Mouse (Mus musculus): ENCODE measurements around the gene Tmem243. TPM values are rescaled to one million over a fixed set of nuclear protein-coding genes. Genes with fewer than 3 reads are reported as not detected.
"Not testable (repeated sequence)": the region's sequence is repeated elsewhere in the genome, so short reads cannot be mapped to it uniquely, and the experiment has no call there.

The Tmem243 gene
- polyA plus RNA-seq, 1 experiment from 2014 or later: 17.3 TPM

DNA sequence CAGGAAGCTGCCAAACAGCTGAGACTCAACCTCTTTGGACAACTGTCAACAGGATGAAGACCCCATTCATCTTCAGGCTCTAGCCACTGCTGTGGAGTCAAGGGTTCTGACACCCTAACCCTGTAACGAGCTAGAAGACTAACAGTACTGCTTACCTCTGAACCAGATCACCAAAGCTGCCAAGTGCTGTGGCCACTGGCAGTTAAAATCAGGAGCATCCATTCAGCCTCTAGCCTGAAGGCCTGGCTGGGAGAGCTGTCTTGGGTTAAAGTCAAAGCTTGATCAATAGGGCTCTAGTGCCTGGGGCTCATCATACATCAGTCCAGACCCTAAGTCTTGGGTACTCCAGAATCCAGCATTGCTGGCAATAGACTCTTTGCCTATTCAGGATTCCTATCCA lies 56.9 kb downstream of the Tmem243 start:
- Histone ChIP-seq H3K36me3 (0 out of 2 replicates have a peak, but pooled peaks cover 9% of the 10 kb centered on the region), H3K9ac (no peak overlapping the region), H3K4me1 (peaks cover 9% of the 10 kb centered on the region), H3K4me3 (no peak overlapping the region), H3K9me3 (no peaks in the 10 kb centered on the region), H3K4me2 (no peak overlapping the region), H3K27me3 (no peaks in the 10 kb centered on the region), H3K27ac (no peak overlapping the region)
- no peak for ATAC-seq (ENCODE audit: insufficient number of reproducible peaks, insufficient read depth, low FRiP score, low TSS enrichment, low read depth)
- WGBS: 93% methylated on average over 1 of the region's 1 CpGs

DNA sequence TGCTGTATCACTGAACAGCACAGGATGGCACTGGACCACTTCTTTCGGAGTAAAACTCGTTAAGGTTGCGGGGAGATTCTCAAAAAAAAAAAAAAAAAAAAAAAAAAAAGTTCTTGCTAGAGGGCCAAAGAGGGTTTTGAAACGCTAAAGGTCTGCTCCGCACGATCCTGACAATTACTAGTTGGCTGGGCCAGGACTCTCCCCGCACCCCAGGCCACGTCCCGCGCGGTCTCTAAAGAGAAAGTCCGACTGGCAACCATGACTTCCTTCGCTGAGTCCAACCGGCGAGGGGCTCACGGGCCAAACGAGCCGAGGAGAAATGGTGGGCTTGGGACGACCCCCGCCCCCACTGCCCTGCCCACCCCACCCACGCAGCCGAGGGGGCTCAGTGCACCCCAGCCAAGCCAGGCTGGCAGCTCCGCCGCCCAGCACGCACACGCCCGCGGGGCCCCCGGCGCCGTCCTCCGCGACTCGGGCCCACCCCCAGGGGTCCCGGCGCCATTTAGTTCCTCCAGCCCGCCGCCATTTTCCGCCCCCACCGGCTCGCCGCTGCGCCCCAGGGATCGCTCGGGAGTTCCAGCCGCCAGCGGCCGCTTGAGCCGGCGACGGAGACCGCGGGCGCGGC lies 60.5 kb downstream of the Tmem243 start:
- ATAC-seq (ENCODE audit: insufficient number of reproducible peaks, insufficient read depth, low FRiP score, low TSS enrichment, low read depth): peak; percentile 70
- Histone ChIP-seq H3K4me3 (peak overlapping the region; percentile 89), H3K36me3 (0 out of 2 replicates have a peak, but pooled peaks cover 9% of the 10 kb centered on the region), H3K27ac (peak overlapping the region; percentile 100), H3K9me3 (no peaks in the 10 kb centered on the region), H3K4me1 (peaks cover 13% of the 10 kb centered on the region), H3K9ac (peak overlapping the region; percentile 97), H3K4me2 (peak overlapping the region; percentile 60), H3K27me3 (no peaks in the 10 kb centered on the region)
- WGBS: 1% methylated on average over 54 of the region's 55 CpGs

DNA sequence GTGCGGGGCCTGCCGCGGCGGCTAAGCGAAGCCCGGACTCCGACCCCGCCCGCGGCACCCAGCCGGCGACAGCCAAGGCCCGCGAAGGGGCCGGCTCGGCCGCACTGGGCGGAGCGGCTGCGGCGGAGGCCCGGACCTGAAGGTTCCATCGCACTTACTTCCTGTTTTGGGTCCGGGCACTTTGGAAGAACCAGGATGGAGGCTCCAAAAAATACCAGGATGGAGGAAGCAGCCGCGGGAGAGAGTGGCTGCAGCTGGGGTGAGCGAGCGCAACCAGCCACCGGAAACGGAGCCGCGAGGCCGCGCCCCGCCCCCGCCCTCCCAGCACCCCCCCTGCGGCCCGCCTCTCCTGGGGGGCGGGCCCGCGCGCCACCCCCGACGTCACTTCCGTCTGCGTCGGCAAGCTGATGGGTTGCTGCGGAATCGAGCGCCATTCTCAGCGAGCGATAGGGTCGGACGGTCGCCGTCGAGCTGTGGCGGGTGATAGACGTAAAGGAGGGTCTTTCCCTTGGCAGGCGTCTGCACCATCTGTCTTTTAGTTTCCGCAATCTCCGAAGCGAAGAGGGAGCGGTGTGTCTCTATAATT lies 61.1 kb downstream of the Tmem243 start, which contains the start of gene Dmtf1:
Dmtf1 (minus strand) TSS at position 321 of the 586 bp plus-strand sequence.
- Histone ChIP-seq H3K27ac (peak within 1 kb of the TSS; percentile 100), H3K36me3 (0 out of 2 replicates have a peak, but pooled peaks cover 9% of the 10 kb centered on the region), H3K9ac (peak within 1 kb of the TSS; percentile 97), H3K4me1 (peaks cover 13% of the 10 kb centered on the region), H3K4me3 (peak within 1 kb of the TSS; percentile 89), H3K4me2 (peak within 1 kb of the TSS; percentile 69), H3K27me3 (no peaks in the 10 kb centered on the region), H3K9me3 (no peaks in the 10 kb centered on the region)
- peak; percentile 94 for ATAC-seq (ENCODE audit: insufficient number of reproducible peaks, insufficient read depth, low FRiP score, low TSS enrichment, low read depth)
- under 1% methylated on average over 62 of the region's 64 CpGs for WGBS

DNA sequence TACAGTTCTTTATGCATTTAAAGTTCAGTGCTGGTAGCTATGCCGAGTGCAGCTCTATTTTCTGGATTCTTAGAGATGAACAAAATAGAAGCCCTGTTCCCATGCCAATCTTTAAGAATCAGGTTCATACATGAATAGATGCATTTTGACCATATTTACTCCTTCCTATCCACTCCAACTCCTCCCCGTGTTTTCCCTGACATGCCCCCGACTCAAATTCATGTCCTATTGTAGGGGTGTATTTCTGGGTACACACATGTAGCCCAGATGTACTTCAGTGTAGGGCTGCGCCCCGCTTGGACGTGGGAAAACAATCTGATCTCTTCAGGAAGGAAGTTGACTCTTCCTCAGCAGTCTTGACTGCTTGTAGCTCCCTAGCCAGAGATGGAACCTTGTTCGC lies 61.6 kb downstream of the Tmem243 start:
- Histone ChIP-seq H3K27me3 (no peaks in the 10 kb centered on the region), H3K9me3 (no peaks in the 10 kb centered on the region), H3K4me1 (peaks cover 13% of the 10 kb centered on the region), H3K36me3 (0 out of 2 replicates have a peak, but pooled peaks cover 8% of the 10 kb centered on the region), H3K9ac (peak overlapping the region; percentile 81), H3K27ac (peak overlapping the region; percentile 100), H3K4me3 (peak overlapping the region; percentile 89), H3K4me2 (peak overlapping the region; percentile 69)
- ATAC-seq (ENCODE audit: insufficient number of reproducible peaks, insufficient read depth, low FRiP score, low TSS enrichment, low read depth): 0 out of 2 replicates have a peak, but pooled peaks have one; percentile 27
- 8% methylated on average over 7 of the region's 7 CpGs for WGBS

DNA sequence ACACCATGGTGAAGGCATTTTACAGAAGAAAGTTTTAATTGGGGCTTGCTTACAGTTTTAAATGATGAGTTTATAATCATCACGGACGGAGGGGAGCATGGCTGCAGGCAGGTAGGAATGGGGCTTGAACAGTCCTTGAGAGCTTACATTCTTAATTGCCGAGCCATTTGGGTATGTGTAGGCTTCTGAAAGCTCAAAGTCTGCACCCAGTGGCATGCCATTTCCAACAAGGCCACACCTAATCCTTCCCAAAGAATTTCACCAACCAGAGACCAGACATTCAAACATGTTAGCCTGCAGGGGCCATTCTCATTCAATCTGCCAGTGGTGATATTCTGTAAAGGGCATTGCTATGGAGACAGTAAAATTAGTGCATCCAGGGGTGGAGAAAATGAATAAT lies 62.9 kb downstream of the Tmem243 start:
- Histone ChIP-seq H3K9ac (no peak overlapping the region), H3K4me2 (no peak overlapping the region), H3K4me1 (peaks cover 13% of the 10 kb centered on the region), H3K27ac (no peak overlapping the region), H3K4me3 (no peak overlapping the region), H3K9me3 (no peaks in the 10 kb centered on the region), H3K36me3 (0 out of 2 replicates have a peak, but pooled peaks cover 3% of the 10 kb centered on the region), H3K27me3 (no peaks in the 10 kb centered on the region)
- WGBS: 88% methylated on average over 3 of the region's 3 CpGs
- no peak for ATAC-seq (ENCODE audit: insufficient number of reproducible peaks, insufficient read depth, low FRiP score, low TSS enrichment, low read depth)

DNA sequence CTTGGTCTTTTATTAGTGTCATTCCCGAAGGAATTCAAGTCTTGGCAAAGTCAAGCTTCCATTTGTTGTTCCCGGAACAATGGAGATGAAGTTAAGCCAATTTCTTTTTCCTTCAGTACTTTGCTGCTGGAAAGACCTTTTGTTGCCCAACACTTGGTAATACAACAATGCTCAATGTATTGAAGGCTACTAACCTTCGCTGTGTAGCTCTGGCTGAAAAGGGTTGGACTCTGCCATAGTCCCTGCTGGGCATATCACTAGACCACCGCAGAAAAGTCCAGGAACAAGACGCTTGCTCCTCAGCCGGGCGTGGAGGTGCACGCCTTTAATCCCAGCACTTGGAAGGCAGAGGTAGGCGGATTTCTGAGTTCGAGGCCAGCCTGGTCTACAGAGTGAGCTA lies 64.7 kb downstream of the Tmem243 start:
- H3K27ac ChIP-seq: not testable (repeated sequence)

DNA sequence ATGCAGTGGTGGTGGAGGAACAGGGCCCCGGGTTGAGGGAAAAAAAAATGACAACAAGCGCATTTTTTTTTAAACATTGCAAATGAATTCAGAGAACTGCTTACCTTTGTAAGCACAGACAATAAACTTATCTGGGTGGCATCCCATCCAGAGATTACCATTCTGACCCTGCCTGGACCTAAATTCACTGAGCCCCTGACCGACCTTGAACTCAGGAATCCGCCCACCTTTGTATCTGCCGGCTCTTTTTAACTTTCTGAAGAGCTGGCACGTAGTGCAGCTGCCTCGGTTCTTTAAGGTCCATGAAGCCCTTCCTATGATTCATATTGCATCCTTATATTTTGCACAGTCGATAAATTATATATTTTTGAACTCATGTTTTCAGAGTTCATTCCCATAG lies 65.9 kb downstream of the Tmem243 start:
- H3K9me3 ChIP-seq: no peaks in the 10 kb centered on the region
- no peak for ATAC-seq (ENCODE audit: insufficient number of reproducible peaks, insufficient read depth, low FRiP score, low TSS enrichment, low read depth)
- H3K4me1 ChIP-seq: peaks cover 7% of the 10 kb centered on the region; the same call in 1 of the 2 replicates
- no peaks in the 10 kb centered on the region for H3K27me3 ChIP-seq
- 78% methylated on average over 8 of the region's 8 CpGs for WGBS
- no peaks in the 10 kb centered on the region for H3K36me3 ChIP-seq
- no peak overlapping the region for H3K27ac ChIP-seq
- no peak overlapping the region for H3K9ac ChIP-seq
- no peak overlapping the region for H3K4me2 ChIP-seq
- H3K4me3 ChIP-seq: no peak overlapping the region

More for the DNA sequence above, 64.7 kb downstream of the Tmem243 start:
- not testable (repeated sequence) for H3K36me3 ChIP-seq; H3K9ac ChIP-seq; H3K4me3 ChIP-seq; H3K4me1 ChIP-seq; H3K9me3 ChIP-seq; H3K4me2 ChIP-seq; ATAC-seq (ENCODE audit: insufficient number of reproducible peaks, insufficient read depth, low FRiP score, low TSS enrichment, low read depth); H3K27me3 ChIP-seq
- WGBS: 92% methylated on average over 10 of the region's 10 CpGs

DNA sequence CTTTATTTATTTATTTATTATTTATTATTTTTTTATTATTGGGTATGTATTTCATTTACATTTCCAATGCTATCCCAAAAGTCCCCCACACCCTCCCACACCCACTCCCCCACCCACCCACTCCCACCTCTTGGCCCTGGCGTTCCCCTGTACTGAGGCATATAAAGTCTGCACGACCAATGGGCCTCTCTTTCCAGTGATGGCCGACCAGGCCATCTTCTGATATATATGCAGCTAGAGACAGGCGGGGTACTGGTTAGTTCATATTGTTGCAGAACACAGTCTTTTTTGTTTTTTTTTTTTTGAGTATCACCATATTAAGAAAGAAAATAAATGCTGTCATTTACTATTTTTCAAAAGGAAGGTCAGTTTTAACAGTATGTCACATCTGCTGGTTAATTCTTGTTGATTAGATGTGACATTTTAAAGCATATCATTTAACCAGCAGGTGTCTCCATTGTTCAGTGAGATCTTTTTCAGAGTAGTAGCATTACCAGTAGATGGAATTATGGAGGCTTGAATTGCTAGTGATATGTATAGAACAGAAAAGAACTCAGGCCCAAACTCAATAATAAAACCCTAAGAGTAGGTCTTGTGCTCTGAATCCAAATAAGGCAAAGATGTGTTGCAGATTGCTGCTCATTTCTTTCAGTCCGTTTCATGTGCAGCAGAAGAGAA lies 69.0 kb downstream of the Tmem243 start:
- H3K27me3 ChIP-seq; ATAC-seq (ENCODE audit: insufficient number of reproducible peaks, insufficient read depth, low FRiP score, low TSS enrichment, low read depth); H3K9ac ChIP-seq; H3K4me1 ChIP-seq; H3K9me3 ChIP-seq; H3K27ac ChIP-seq; H3K36me3 ChIP-seq; H3K4me3 ChIP-seq; H3K4me2 ChIP-seq: not testable (repeated sequence)
- 75% methylated on average over 5 of the region's 5 CpGs for WGBS

DNA sequence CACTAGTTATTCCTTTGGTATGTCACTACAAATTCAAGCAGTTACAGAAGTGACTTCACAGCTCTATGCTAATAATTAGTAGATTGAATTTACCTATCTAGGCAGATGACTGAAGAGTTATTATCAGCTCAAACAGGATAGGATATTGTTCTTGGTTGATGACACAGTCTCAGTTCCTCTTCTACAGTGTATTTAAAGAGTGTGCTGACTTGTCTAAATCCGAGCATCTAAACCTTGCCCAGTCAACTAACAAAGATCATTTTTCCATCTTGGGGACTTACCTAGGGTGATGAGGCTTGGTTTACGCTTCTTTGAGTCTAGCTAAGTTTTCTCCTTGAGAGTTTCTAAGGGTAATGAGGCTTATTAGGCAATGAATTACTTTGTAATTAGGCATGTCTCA lies 72.8 kb downstream of the Tmem243 start:
- ATAC-seq (ENCODE audit: insufficient number of reproducible peaks, insufficient read depth, low FRiP score, low TSS enrichment, low read depth): no peak
- Histone ChIP-seq H3K4me1 (no peaks in the 10 kb centered on the region), H3K4me2 (no peak overlapping the region), H3K27me3 (no peaks in the 10 kb centered on the region), H3K9me3 (no peaks in the 10 kb centered on the region), H3K27ac (no peak overlapping the region), H3K4me3 (no peak overlapping the region), H3K36me3 (no peaks in the 10 kb centered on the region), H3K9ac (no peak overlapping the region)
- 76% methylated on average over 2 of the region's 2 CpGs for whole genome bisulfite sequencing

DNA sequence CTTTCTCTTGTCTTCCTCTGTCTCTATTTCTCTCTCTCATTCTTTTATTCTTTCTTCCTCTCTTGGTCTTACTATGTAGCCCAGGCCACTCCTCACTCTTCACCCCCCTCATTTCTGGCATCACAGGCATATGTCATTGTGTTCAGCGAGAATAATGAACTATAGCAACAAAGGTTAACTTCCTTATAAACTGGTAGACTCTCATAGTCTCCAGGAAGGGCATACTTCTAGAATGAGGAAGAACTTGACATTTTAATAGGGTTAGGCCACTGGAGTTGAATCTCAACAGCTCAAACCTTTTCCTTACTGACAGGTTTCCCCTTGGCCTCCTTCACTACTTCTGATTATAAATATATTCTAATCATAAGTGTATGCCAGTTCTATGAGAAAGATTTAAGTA lies 86.0 kb downstream of the Tmem243 start:
- Histone ChIP-seq H3K9ac (no peak overlapping the region), H3K9me3 (no peaks in the 10 kb centered on the region), H3K27me3 (no peaks in the 10 kb centered on the region), H3K27ac (no peak overlapping the region), H3K4me1 (no peaks in the 10 kb centered on the region), H3K4me3 (no peak overlapping the region), H3K36me3 (no peaks in the 10 kb centered on the region), H3K4me2 (no peak overlapping the region)
- no peak for ATAC-seq (ENCODE audit: insufficient number of reproducible peaks, insufficient read depth, low FRiP score, low TSS enrichment, low read depth)
- 75% methylated on average over 1 of the region's 1 CpGs for WGBS

Data from embryonic facial prominence, embryonic 13.5 days (tissue).